Mouse (Mus musculus): ENCODE results near the gene Smim5.

DNA sequence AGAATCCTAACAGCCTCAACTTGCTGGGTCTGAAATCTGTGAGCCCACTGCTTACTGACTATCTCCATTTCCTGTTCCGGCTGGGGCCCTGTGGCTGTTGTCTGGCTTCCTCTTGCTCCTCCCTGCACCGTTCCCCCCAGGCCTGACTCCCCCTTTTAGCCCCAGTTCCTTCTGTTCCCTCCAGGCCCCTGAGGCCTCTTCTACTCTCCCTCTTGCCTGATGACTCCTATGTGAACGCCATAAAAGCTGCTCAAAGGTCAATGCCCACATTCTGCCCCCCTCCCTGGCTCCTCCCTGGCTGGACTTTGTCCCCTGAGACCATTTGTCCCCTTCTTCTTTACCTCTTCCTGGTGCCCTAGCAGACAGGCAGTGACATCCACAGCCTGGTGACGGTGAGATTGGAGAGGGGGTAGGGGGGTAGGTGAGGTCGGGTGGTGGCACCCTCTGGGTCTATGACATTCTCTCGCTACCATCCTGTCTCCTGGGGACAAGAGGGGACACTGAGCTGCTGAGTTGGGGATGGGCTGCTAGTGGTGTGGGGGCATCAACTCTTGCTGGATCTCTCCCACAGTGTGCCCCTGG is 22.5 kb upstream of the Smim5 start:
- TF ChIP-seq POLR2A (IDR thresholded peaks at IDR 0.05; ENCODE audit: borderline replicate concordance, extremely low read depth, insufficient read depth, insufficient read length, poor library complexity, severe bottlenecking) = no peak
- no peak for TF ChIP-seq CTCF (IDR thresholded peaks at IDR 0.05; ENCODE audit: borderline replicate concordance, extremely low read depth, insufficient read depth, insufficient read length)

All from brain, embryonic 14.5 days (tissue).